Mouse (Mus musculus) mouse embryonic stem cell (cell line): ENCODE results near the gene Gm8126.
"Not testable (repeated sequence)": the region's sequence is repeated elsewhere in the genome, so short reads cannot be mapped to it uniquely, and the experiment has no call there.

Experiments used
- in situ Hi-C, 2 experiments: fragments of 300-500 bp; cut with MboI; formaldehyde crosslinking; loops; 1 replicate in 1 of 2; 3 replicates in 1 of 2; pipeline ENCODE4 v1.14.3; 2019 to 2020; ENCODE audit warnings: low sequenced_read_pairs in 2 of 2, low pct_unique_long_range_greater_than_20kb in 1 of 2, mixed read lengths in 1 of 2; ENCODE audit not compliant: unreplicated experiment in 1 of 2

Gene Gm8126

DNA sequence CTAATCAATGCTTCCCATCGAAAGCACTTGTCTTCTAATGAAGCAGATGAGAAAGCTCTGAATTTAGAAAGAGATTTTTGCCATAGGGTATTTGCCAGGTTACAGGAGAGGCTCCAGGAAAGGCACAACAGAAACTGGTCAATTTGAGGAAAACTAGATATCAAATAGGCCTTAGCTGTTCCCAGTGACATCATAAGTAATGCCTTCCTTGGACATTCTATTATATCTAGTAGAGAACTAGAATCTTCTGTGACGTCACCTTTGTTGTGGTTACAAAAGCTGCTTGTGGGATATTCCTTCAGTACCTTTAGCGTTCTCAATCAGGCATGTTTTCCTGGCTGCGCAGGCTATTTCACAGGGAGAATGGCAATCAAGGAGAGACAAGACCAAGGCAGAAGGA, at the start of gene Gm8126:
TSS of gene Gm8126 (plus strand) at position 301 of the 400 bp plus-strand sequence.
- in situ Hi-C loops = not testable (repeated sequence)

DNA sequence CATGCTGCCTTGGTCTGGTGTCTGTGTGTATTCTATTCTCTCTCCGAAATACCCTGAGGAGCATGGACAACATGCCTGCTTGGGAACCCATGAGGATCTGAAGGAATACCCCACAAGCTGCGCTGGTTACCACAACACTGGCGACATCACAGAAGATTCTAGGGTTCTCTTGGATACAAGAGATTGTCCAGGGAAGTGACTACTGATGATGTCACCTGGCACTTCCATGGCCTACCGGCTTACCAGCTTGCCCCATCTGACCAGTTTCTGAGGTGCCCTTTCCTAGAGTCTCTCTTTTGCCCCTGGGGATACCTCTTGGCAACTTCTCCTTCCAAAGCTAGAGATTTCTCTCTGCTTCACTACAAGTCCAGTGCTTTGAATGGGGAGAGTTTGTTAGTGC, 23.2 kb upstream of the Gm8126 start, which contains the start of gene Gm8122:
TSS of gene Gm8122 (minus strand) at position 101 of the 400 bp plus-strand sequence.
- in situ Hi-C loops = not testable (repeated sequence)

DNA sequence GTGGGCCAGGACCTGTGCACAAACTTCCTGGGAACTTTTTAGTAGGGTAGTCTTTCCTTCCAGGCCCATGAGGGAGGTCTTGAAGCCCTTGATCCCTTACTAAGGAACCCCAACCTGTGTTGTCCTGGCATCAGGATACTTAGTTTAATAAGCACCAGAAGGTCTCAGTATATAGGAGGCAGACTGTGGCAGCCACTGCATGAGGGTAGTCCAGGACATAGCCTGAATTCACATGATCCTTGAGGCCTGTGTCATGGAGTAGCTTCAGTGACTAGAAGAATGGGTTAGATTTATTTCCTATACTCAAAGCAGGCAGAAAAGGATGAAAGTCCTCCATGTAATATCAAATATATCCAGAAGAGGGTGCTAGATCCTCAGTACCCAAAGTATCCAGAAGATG, 20.7 kb upstream of the Gm8126 start:
- in situ Hi-C loops = not testable (repeated sequence)

DNA sequence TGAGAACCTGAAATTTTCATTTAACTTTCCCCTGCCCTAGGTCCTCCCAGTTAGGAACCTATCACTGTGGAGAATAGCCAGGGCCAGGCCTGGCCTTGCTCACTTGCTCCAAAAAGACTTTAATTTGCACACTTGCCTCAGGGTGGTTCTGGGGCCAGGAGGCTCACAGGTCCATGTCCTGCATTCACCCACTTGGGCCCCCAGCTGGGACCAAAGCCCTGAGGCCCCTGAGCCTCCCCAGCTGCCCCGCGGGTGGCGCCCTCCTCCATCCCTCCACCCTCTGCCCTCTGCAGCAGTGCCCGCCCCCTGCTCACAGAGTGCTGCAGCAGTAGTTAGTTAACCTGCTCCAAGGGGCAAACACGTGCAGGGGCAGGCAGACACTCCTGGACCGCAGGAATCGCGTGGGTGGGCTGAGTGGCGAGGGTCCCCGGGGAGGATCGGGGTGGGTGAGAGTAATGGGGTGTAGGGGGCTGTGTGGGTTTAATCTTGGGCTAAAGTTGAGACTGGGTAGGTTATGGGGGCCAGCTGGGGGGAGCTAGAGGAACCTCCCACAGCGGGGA, 8.8 kb upstream of the Gm8126 start:
- in situ Hi-C loops = not testable (repeated sequence)

DNA sequence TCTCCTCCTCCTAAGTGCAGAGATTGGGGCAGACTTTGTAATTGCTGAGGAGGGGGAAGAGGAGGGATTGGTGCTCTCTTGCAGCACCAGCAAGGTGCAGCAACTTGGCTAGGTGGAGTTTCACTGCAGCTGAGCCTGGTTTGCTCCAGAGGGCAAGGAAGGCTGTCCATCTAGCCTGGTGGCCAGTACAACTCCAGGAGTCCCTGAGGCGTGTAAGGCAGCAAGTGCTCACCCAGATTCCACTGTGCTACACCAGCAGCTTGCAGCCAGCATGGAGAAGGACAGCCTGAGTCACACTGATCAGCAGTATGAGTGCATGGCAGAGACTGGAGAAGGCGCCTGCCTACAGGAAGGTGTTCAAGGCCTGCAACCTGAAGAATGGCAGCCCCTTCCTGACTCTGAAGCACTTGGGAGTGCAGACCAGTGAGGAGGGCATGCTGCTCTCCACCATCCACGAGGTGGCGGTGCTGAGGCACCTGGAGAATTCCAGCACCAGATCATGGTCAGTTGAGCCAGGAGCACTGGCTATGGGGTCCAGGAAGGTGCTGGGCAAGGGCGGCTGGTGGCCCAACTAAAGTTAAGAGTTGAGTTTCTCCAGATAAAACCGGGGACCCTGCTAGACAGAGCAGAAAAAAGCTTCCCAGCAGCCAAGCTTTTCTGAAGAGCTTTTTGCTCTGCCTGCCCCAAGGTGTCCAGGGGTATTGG, 7.7 kb upstream of the Gm8126 start:
- in situ Hi-C loops = not testable (repeated sequence)

DNA sequence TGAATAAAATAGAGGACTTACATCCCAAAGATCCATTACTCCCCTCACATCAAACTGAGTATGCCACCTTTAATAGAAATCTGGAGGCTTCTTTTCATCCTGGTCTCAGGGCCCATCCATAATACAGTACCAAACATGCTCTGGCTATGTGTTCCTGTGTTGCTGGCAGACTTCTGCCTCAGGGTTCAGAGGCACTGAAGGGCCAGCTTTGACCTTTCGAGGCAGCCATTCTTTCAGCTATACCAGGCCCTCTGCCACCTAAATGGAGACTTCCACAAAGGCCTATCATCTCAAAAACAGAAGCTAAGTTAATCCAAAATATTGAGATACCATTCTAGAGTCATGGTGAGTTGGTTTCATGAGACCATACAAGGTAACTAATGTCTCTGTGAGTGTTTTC, 1.9 kb upstream of the Gm8126 start:
- in situ Hi-C loops = not testable (repeated sequence)

DNA sequence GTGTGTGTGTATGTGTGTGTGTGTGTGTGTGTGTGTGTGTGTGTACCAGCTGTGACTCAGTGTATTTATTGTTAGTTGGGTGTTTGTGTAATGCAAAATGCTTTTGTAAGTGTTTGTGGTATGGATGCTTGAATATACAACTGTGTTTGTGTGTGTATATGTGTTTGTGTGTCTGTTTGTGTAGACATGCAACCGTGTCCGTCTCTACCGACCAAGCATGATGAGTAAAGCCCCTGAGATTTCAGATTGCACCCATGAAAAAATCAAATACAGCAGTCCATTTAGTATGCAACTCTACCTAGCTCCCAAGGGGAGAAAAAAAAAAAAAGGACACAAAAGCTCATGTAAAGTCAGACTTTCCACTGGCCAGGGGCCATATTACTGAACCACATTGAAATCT, 5.0 kb downstream of the Gm8126 start:
- in situ Hi-C loops = not testable (repeated sequence)

DNA sequence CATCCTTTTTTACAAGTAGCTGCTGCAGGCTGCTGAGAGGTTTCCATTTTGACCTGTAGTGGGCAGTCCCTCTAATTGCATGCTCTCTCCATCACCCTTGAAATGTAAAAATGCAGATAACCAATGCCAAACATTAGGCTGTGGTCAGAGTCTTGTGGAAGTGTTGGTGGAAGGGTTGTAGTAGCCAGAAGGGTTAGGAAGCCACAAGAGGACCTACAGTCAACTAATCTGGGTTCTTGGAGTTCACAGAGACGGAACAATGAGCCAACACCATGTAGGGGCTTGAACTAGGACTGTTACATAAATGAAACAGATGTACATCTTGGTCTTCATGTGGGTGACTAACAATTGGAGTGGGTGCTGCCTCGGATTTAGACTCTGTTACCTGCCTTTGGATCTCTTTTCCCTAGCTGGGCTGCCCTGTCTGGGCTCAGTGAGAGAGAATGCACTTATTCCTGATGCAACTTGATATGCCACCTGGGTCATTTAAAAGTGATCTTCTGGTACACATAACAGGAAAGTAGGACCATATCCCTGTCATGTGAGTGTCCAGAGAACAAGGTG, 10.2 kb downstream of the Gm8126 start:
- in situ Hi-C loops = not testable (repeated sequence)

DNA sequence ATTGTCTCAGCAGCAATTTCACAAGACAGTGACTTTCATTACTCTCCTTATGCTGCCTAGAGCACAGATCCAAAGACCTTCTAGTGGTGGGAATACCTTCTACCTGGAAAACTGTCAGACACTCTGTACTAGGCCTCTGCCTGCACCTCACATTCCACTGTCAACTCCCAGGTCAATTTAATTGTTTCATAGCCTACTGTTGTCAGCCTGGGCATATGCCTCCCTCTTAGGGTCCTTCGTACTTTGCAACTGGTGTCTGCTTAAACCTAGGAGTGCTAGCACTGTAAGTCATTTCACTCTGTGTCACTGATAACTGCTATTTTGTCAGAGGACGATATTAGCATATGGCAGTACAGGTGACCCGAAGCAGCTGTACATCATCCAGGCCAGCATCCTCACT, 10.8 kb downstream of the Gm8126 start:
- in situ Hi-C loops = not testable (repeated sequence)

DNA sequence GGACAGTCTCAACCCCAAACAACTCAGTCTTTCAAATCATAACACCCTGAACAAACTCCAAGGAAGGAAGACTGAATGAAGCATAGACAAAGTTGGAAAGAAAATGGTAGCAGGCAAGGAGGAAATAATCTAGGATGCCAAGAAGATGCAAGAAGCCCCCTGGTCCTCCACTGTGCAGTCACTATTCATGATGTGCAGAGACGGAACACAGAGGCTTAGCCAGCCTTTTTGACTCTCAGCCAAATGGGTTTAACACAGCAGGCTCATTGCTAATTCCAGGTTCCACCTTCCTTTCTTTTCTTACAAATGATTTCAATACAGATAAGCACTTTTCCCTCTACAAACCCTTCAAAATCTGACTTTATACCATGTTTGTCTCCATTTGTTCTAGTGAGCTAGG, 14.7 kb downstream of the Gm8126 start:
- in situ Hi-C loops = not testable (repeated sequence)

DNA sequence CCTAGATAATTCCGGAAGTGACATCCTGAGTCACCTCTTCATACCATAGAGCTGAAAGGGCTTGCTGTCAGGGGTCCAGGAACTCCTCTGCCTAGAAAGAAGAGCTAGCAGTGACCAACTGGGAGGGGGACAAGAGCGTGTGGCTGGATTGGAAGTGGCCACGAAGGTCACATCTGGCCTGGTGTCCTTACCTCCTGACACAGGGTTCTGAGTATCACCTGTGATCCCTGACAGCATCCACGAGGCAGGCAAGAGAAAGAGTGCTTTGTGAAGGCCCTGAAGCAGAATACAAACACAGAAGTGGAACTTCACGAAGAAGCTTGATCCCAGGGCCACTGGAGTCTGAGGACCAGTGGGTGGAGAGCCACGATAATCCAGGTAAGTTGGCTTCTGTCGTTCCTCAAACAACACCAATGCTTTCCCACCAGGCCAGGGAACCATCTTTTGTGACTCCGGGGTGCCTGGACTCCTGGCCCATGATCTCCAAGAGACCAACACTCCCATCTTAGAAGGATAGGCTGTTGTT, 16.6 kb downstream of the Gm8126 start, which contains the start of gene Gm9732:
TSS of gene Gm9732 (plus strand) at position 51 of the 526 bp plus-strand sequence.
- in situ Hi-C loops = not testable (repeated sequence)

DNA sequence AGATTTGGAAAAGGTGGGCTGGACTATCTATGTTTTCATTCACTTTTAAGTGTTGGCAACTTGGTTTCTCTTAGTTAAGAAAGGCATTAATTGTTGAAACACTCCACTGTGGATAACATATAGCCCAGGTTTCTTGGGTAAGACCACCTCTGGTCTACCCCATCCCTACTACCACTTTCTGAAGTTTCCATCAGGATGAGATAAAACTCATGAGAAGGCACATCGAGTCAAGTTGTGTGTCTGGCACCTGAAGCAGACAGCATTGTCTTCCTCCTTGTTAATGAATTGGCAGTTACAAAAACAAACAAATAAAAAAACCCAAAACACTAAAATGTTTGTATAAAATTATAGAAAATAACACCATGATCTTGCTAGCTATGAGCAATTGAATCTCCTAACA, 17.3 kb downstream of the Gm8126 start:
- in situ Hi-C loops = not testable (repeated sequence)

DNA sequence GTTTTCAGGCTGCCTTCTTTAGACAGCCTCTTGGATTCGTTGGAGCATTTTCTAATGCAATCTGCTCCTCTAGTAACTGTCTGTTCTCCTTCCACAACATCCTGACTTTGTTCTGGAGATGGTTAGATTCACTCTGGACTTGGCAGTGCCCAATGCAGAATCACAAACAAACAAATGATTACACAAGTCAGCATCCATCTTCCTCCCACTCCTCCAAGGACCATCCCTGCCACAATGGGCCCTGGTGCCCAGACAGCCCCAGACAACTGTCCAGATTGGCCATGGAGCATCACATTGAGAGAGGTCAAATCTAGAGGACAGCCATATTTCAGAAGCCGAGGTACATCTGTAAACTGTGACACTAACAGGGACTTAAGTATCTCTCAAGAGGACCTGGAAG, 19.0 kb downstream of the Gm8126 start:
- in situ Hi-C loops = not testable (repeated sequence)

DNA sequence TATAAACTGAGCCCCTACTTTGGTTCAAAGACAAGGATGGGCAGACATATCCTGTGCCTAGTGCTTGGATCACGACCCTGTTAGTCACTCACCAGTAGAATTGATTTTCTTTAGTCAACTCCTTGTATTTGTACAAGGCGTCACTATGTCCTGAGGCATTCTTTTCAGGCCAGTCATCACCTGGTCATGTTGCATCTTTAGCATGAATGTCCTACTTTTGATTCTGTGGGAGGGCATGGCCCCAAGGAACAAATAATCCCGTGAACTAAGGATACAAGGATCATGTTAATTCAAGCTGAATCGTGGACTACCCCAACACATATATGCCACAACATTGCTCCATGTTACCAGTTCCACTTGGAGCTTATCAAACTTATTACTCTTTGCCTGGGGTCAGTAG, 19.7 kb downstream of the Gm8126 start:
- in situ Hi-C loops = not testable (repeated sequence)

DNA sequence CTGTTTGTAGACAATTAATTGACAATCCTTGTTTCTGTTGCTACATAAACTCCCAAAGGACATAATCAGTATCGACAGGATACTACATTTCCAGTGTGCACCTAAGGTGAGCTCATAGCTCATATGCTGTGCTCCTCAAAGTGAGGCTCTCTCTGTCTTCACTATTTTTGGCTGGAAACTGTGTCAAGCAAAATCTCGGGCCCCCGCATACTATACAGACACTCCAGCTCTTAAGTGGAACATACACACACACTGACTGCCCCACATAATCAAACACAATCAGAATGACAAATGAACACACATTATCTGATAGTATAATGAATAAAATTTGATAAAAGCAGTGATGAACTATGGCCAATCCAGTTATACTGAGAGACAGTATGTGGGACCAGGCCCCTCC, 20.2 kb downstream of the Gm8126 start:
- in situ Hi-C loops = not testable (repeated sequence)

DNA sequence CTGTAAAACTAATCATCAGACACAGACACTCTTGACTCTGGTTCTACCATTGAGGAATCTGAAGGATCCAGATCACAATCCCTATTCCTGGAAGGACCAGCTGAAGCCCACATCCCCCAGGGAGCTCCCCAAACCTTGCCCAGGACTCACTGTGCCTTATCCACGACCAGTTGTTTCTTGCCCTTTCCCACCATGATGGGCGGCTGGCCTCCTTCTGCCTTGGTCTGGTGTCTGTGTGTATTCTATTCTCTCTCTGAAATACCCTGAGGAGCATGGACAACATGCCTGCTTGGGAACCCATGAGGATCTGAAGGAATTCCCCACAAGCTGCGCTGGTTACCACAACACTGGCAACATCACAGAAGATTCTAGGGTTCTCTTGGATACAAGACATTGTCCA, 35.1 kb downstream of the Gm8126 start, which contains the start of gene Gm8127:
TSS of gene Gm8127 (minus strand) at position 330 of the 400 bp plus-strand sequence.
- in situ Hi-C loops = not testable (repeated sequence)
